Mouse (Mus musculus) midbrain, embryonic 11.5 days (tissue): ENCODE measurements around the gene Mdga1. TPM values are rescaled to one million over a fixed set of nuclear protein-coding genes. Genes with fewer than 3 reads are reported as not detected.

Experiments used
- ATAC-seq: fragments of 200-750 bp; cut with Nextera tagmentation; 2 replicates; pipeline ENCODE4 v1.8.0; 2017; ENCODE audit warnings: moderate TSS enrichment, moderate library complexity; ENCODE audit not compliant: low FRiP score
- DNase-seq: peaks from one replicate; pipeline ENCODE4 v3.0.0; 2015; ENCODE audit warnings: low spot score; ENCODE audit errors: missing footprints
- H3K27ac ChIP-seq: fragments of 300-500 bp; sonication (generic); 2 replicates; pipeline ENCODE4 v1.5.1; 2014; ENCODE audit warnings: low read depth, low read length
- H3K27me3 ChIP-seq: fragments of 300-500 bp; sonication (generic); 2 replicates; pipeline ENCODE4 v1.6.1; 2014; ENCODE audit warnings: mild to moderate bottlenecking, low read length, moderate library complexity, mixed read lengths; ENCODE audit not compliant: control insufficient read depth, insufficient read depth
- H3K36me3 ChIP-seq: fragments of 300-500 bp; sonication (generic); 2 replicates; pipeline ENCODE4 v1.6.1; 2014; ENCODE audit warnings: mild to moderate bottlenecking, low read length, moderate library complexity, mixed read lengths; ENCODE audit not compliant: control insufficient read depth, insufficient read depth
- H3K4me1 ChIP-seq: fragments of 300-500 bp; sonication (generic); 2 replicates; pipeline ENCODE4 v1.6.1; 2014; ENCODE audit warnings: low read length; ENCODE audit not compliant: control insufficient read depth, insufficient read depth
- H3K4me2 ChIP-seq: fragments of 300-500 bp; sonication (generic); 2 replicates; pipeline ENCODE4 v1.6.1; 2014; ENCODE audit warnings: mild to moderate bottlenecking, moderate library complexity
- H3K4me3 ChIP-seq: fragments of 300-500 bp; sonication (generic); 2 replicates; pipeline ENCODE4 v1.5.1; 2014; ENCODE audit warnings: low read depth, low read length
- H3K9ac ChIP-seq: fragments of 300-500 bp; sonication (generic); 2 replicates; pipeline ENCODE4 v1.6.1; 2014; ENCODE audit warnings: low read length
- H3K9me3 ChIP-seq: fragments of 300-500 bp; sonication (generic); 2 replicates; pipeline ENCODE4 v1.6.1; 2016; ENCODE audit warnings: low read length; ENCODE audit not compliant: control insufficient read depth
- WGBS: fragments of 180-500 bp; shearing (Covaris S2); extraction: QIAGEN DNeasy Blood & Tissue Kit; methylation state at CpG from one replicate; pipeline ENCODE4 v1.1.7; 2014; 5-methylcytosine and 5-hydroxymethylcytosine counted together
- polyA plus RNA-seq: library from polyadenylated mRNA; unstranded; fragments of >200 nt; fragmentation: Nextera tagmentation; extraction: Ambion mirVana; gene quantifications from 2 replicates; pipeline ENCODE4 v1.2.1, GENCODE M21; 2014

The Mdga1 gene
- polyA plus RNA-seq, 1 experiment from 2014 or later: 6.5 TPM

- WGBS: 80% methylated on average over 5 of the region's 5 CpGs
- ATAC-seq (no peak), DNase-seq (no peak)
- Histone ChIP-seq H3K9ac (no peak overlapping the region), H3K9me3 (no peaks in the 10 kb centered on the region), H3K36me3 (no peaks in the 10 kb centered on the region), H3K4me3 (no peak overlapping the region), H3K4me1 (no peaks in the 10 kb centered on the region), H3K27ac (no peak overlapping the region), H3K4me2 (no peak overlapping the region), H3K27me3 (no peaks in the 10 kb centered on the region)
Measured at GRCm38 (mm10) chr17:29989653-29990052, 19.8 kb upstream of the Mdga1 start.

GRCm38 (mm10) chr17:29988141-29988540 lies 18.3 kb upstream of the Mdga1 start:
- Histone ChIP-seq H3K9ac (no peak overlapping the region), H3K9me3 (no peaks in the 10 kb centered on the region), H3K27me3 (no peaks in the 10 kb centered on the region), H3K4me3 (no peak overlapping the region), H3K4me1 (no peaks in the 10 kb centered on the region), H3K27ac (no peak overlapping the region), H3K4me2 (no peak overlapping the region), H3K36me3 (no peaks in the 10 kb centered on the region)
- ATAC-seq (no peak), DNase-seq (no peak)
- 80% methylated on average over 5 of the region's 5 CpGs for WGBS

- 44% methylated on average over 3 of the region's 3 CpGs for WGBS
- Histone ChIP-seq H3K9ac (no peak overlapping the region), H3K4me3 (no peak overlapping the region), H3K27ac (no peak overlapping the region), H3K4me2 (no peak overlapping the region), H3K9me3 (no peaks in the 10 kb centered on the region), H3K4me1 (no peaks in the 10 kb centered on the region), H3K27me3 (no peaks in the 10 kb centered on the region), H3K36me3 (no peaks in the 10 kb centered on the region)
- ATAC-seq (no peak), DNase-seq (no peak)
Measured at GRCm38 (mm10) chr17:29985534-29985933, 15.6 kb upstream of the Mdga1 start.

- no peak overlapping the region for H3K4me3 ChIP-seq
- H3K4me2 ChIP-seq: no peak overlapping the region
- H3K27ac ChIP-seq: no peak overlapping the region
- H3K9ac ChIP-seq: no peak overlapping the region
- DNase-seq (no peak), ATAC-seq (no peak)
- H3K9me3 ChIP-seq: no peaks in the 10 kb centered on the region
- no peaks in the 10 kb centered on the region for H3K36me3 ChIP-seq
- no peaks in the 10 kb centered on the region for H3K27me3 ChIP-seq
- 84% methylated on average over 7 of the region's 7 CpGs for WGBS
- no peaks in the 10 kb centered on the region for H3K4me1 ChIP-seq
Measured at GRCm38 (mm10) chr17:29984931-29985330, 15.0 kb upstream of the Mdga1 start.

- Histone ChIP-seq H3K4me3 (no peak overlapping the region), H3K9ac (no peak overlapping the region), H3K4me2 (no peak overlapping the region), H3K4me1 (no peaks in the 10 kb centered on the region), H3K27me3 (no peaks in the 10 kb centered on the region), H3K9me3 (no peaks in the 10 kb centered on the region), H3K27ac (no peak overlapping the region), H3K36me3 (no peaks in the 10 kb centered on the region)
- no peak for ATAC-seq
- 85% methylated on average over 5 of the region's 5 CpGs for WGBS
- no peak for DNase-seq
Measured at GRCm38 (mm10) chr17:29983190-29983589, 13.3 kb upstream of the Mdga1 start.

GRCm38 (mm10) chr17:29981568-29981967 lies 11.7 kb upstream of the Mdga1 start:
- Histone ChIP-seq H3K4me1 (no peaks in the 10 kb centered on the region), H3K36me3 (no peaks in the 10 kb centered on the region), H3K9ac (no peak overlapping the region), H3K9me3 (no peaks in the 10 kb centered on the region), H3K27ac (no peak overlapping the region), H3K4me2 (no peak overlapping the region), H3K4me3 (no peak overlapping the region), H3K27me3 (no peaks in the 10 kb centered on the region)
- no peak for DNase-seq
- no peak for ATAC-seq
- WGBS: 60% methylated on average over 8 of the region's 8 CpGs

GRCm38 (mm10) chr17:29979841-29980240 lies 10.0 kb upstream of the Mdga1 start:
- Histone ChIP-seq H3K9me3 (no peaks in the 10 kb centered on the region), H3K4me2 (no peak overlapping the region), H3K4me1 (no peaks in the 10 kb centered on the region), H3K27ac (no peak overlapping the region), H3K9ac (no peak overlapping the region), H3K27me3 (no peaks in the 10 kb centered on the region), H3K4me3 (no peak overlapping the region), H3K36me3 (no peaks in the 10 kb centered on the region)
- DNase-seq: no peak
- no peak for ATAC-seq
- 85% methylated on average over 7 of the region's 7 CpGs for WGBS

GRCm38 (mm10) chr17:29979020-29979419 lies 9.1 kb upstream of the Mdga1 start:
- H3K4me3 ChIP-seq: no peak overlapping the region
- no peaks in the 10 kb centered on the region for H3K4me1 ChIP-seq
- 71% methylated on average over 4 of the region's 4 CpGs for WGBS
- no peak overlapping the region for H3K27ac ChIP-seq
- DNase-seq: no peak
- H3K36me3 ChIP-seq: no peaks in the 10 kb centered on the region
- no peak overlapping the region for H3K9ac ChIP-seq
- H3K9me3 ChIP-seq: no peaks in the 10 kb centered on the region
- H3K27me3 ChIP-seq: no peaks in the 10 kb centered on the region
- no peak overlapping the region for H3K4me2 ChIP-seq
- no peak for ATAC-seq

- 9% methylated on average over 8 of the region's 8 CpGs for WGBS
Measured at GRCm38 (mm10) chr17:29975731-29976130, 5.8 kb upstream of the Mdga1 start.

GRCm38 (mm10) chr17:29973226-29973625 lies 3.3 kb upstream of the Mdga1 start:
- 95% methylated on average over 7 of the region's 7 CpGs for WGBS

More at GRCm38 (mm10) chr17:29975731-29976130, 5.8 kb upstream of the Mdga1 start:
- H3K9ac ChIP-seq: no peak overlapping the region
- peak; percentile 98 for DNase-seq
- H3K4me2 ChIP-seq: no peak overlapping the region
- 0 out of 2 replicates have a peak, but pooled peaks cover 2% of the 10 kb centered on the region for H3K4me1 ChIP-seq
- no peaks in the 10 kb centered on the region for H3K27me3 ChIP-seq
- ATAC-seq: peak; percentile 73
- H3K36me3 ChIP-seq: no peaks in the 10 kb centered on the region
- no peaks in the 10 kb centered on the region for H3K9me3 ChIP-seq
- no peak overlapping the region for H3K4me3 ChIP-seq
- H3K27ac ChIP-seq: no peak overlapping the region

More at GRCm38 (mm10) chr17:29973226-29973625, 3.3 kb upstream of the Mdga1 start:
- DNase-seq: peak; percentile 28
- Histone ChIP-seq H3K4me2 (no peak overlapping the region), H3K9me3 (no peaks in the 10 kb centered on the region), H3K27me3 (no peaks in the 10 kb centered on the region), H3K9ac (no peak overlapping the region), H3K4me1 (0 out of 2 replicates have a peak, but pooled peaks cover 2% of the 10 kb centered on the region), H3K4me3 (no peak overlapping the region), H3K27ac (no peak overlapping the region), H3K36me3 (no peaks in the 10 kb centered on the region)
- ATAC-seq: no peak
